Mouse (Mus musculus) stomach, postnatal 0 days (tissue): ENCODE measurements around the gene Kif26b. TPM values are rescaled to one million over a fixed set of nuclear protein-coding genes. Genes with fewer than 3 reads are reported as not detected.

Source experiments
- ATAC-seq: fragments of 200-750 bp; cut with Nextera tagmentation; 2 replicates; pipeline ENCODE4 v1.8.0; 2017; ENCODE audit not compliant: low FRiP score, low TSS enrichment
- DNase-seq: peaks from one replicate; pipeline ENCODE4 v3.0.0-alpha.2; 2016; ENCODE audit warnings: low spot score
- H3K27ac ChIP-seq: fragments of 300-500 bp; sonication (generic); replicated peaks from 2 replicates; pipeline ENCODE4 v1.5.1; 2014; ENCODE audit warnings: mild to moderate bottlenecking, control low read depth
- H3K27me3 ChIP-seq: fragments of 300-500 bp; sonication (generic); 2 replicates; pipeline ENCODE4 v1.6.1; 2014; ENCODE audit warnings: low read length; ENCODE audit not compliant: control insufficient read depth, insufficient read depth
- H3K36me3 ChIP-seq: fragments of 300-500 bp; sonication (generic); 2 replicates; pipeline ENCODE4 v1.6.1; 2014; ENCODE audit warnings: low read length, mixed read lengths; ENCODE audit not compliant: control insufficient read depth, insufficient read depth
- H3K4me1 ChIP-seq: fragments of 300-500 bp; sonication (generic); replicated peaks from 2 replicates; pipeline ENCODE4 v1.6.1; 2014; ENCODE audit warnings: antibody characterized with exemption; ENCODE audit not compliant: control insufficient read depth, insufficient read depth
- H3K4me2 ChIP-seq: fragments of 300-500 bp; sonication (generic); replicated peaks from 2 replicates; pipeline ENCODE4 v1.6.1; 2014; ENCODE audit warnings: low read depth, mild to moderate bottlenecking, control low read depth, moderate library complexity
- H3K4me3 ChIP-seq: fragments of 300-500 bp; sonication (generic); 2 replicates; pipeline ENCODE4 v1.5.1; 2014; ENCODE audit warnings: low read depth, low read length, control low read depth
- H3K9ac ChIP-seq: fragments of 300-500 bp; sonication (generic); 2 replicates; pipeline ENCODE4 v1.6.1; 2014; ENCODE audit warnings: mild to moderate bottlenecking, low read length, control low read depth, mixed read lengths
- H3K9me3 ChIP-seq: fragments of 300-500 bp; sonication (generic); 2 replicates; pipeline ENCODE4 v1.6.1; 2016; ENCODE audit warnings: low read length; ENCODE audit not compliant: control insufficient read depth
- CTCF ChIP-seq: IDR thresholded peaks from 2 replicates; pipeline ENCODE4 v1.5.1; 2016; ENCODE audit warnings: antibody characterized with exemption, low read depth, mild to moderate bottlenecking, moderate library complexity
- EP300 ChIP-seq: optimal IDR thresholded peaks from 2 replicates; pipeline ENCODE3; 2016; ENCODE audit warnings: antibody characterized with exemption
- WGBS: fragments of 180-500 bp; shearing (Covaris S2); extraction: QIAGEN DNeasy Blood & Tissue Kit; methylation state at CpG from one replicate; pipeline ENCODE4 v1.1.7; 2014; 5-methylcytosine and 5-hydroxymethylcytosine counted together
- polyA plus RNA-seq: library from polyadenylated mRNA; unstranded; fragments of >200 nt; fragmentation: Nextera tagmentation; extraction: Ambion mirVana; gene quantifications from 2 replicates; pipeline ENCODE4 v1.2.1, GENCODE M21; 2015

The Kif26b gene
- polyA plus RNA-seq, 1 experiment from 2014 or later: 0.69 TPM

DNA sequence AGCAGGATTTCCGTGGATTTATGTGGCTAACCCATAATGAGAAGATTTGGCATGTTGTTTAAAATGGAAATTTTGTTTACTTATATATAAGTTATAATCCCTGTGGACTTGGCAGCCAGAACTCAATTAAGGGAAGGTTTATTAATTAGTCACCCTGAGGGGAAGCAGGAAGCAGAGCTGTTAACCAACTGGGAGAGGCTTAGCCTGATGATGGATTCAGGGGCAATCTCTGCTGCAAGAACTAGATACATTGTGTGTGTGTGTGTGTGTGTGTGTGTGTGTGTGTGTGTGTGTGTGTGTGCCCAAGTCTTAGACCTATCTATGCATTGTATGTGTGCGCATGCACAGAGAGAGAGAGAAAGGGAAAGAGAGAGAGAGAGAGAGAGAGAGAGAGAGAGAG lies 348.0 kb downstream of the Kif26b start:
- H3K27me3 ChIP-seq: no peaks in the 10 kb centered on the region
- H3K9me3 ChIP-seq: no peaks in the 10 kb centered on the region
- DNase-seq: no peak
- no peak for ATAC-seq
- H3K9ac ChIP-seq: no peak overlapping the region
- WGBS: 64% methylated on average over 2 of the region's 2 CpGs
- H3K27ac ChIP-seq: no peak overlapping the region
- TF ChIP-seq CTCF (no peak), EP300 (no peak)
- no peak overlapping the region for H3K4me2 ChIP-seq
- H3K4me1 ChIP-seq: no peaks in the 10 kb centered on the region
- no peak overlapping the region for H3K4me3 ChIP-seq
- H3K36me3 ChIP-seq: no peaks in the 10 kb centered on the region

- H3K27ac ChIP-seq: no peak overlapping the region
- H3K4me1 ChIP-seq: no peaks in the 10 kb centered on the region
- H3K9me3 ChIP-seq: no peaks in the 10 kb centered on the region
- H3K4me2 ChIP-seq: no peak overlapping the region
- TF ChIP-seq EP300: no peak
- no peaks in the 10 kb centered on the region for H3K27me3 ChIP-seq
- DNase-seq (no peak), ATAC-seq (no peak)
- WGBS: 84% methylated on average over 1 of the region's 1 CpGs
- H3K36me3 ChIP-seq: no peaks in the 10 kb centered on the region
- H3K9ac ChIP-seq: no peak overlapping the region
- no peak overlapping the region for H3K4me3 ChIP-seq
These were observed 349.8 kb downstream of the Kif26b start for GRCm38 (mm10) chr1:178878676-178879075.

- TF ChIP-seq EP300 (no peak), CTCF (no peak)
- Histone ChIP-seq H3K36me3 (no peaks in the 10 kb centered on the region), H3K27ac (no peak overlapping the region), H3K27me3 (no peaks in the 10 kb centered on the region), H3K9ac (no peak overlapping the region), H3K4me2 (no peak overlapping the region), H3K9me3 (no peaks in the 10 kb centered on the region), H3K4me3 (no peak overlapping the region), H3K4me1 (no peaks in the 10 kb centered on the region)
- ATAC-seq (no peak), DNase-seq (no peak)
- WGBS: 79% methylated on average over 7 of the region's 7 CpGs
These were observed 352.0 kb downstream of the Kif26b start for GRCm38 (mm10) chr1:178880905-178881304.

- Histone ChIP-seq H3K27ac (no peak overlapping the region), H3K27me3 (no peaks in the 10 kb centered on the region), H3K9me3 (no peaks in the 10 kb centered on the region), H3K9ac (no peak overlapping the region), H3K4me2 (no peak overlapping the region), H3K4me3 (no peak overlapping the region), H3K36me3 (no peaks in the 10 kb centered on the region), H3K4me1 (no peaks in the 10 kb centered on the region)
- TF ChIP-seq EP300 (no peak), CTCF (no peak)
- ATAC-seq (no peak), DNase-seq (no peak)
- 69% methylated on average over 5 of the region's 5 CpGs for WGBS
These were observed 357.7 kb downstream of the Kif26b start for GRCm38 (mm10) chr1:178886671-178887070.

- Histone ChIP-seq H3K9ac (no peak overlapping the region), H3K4me1 (no peaks in the 10 kb centered on the region)
- TF ChIP-seq CTCF (no peak), EP300 (no peak)
These were observed 363.5 kb downstream of the Kif26b start for GRCm38 (mm10) chr1:178892376-178892775.

GRCm38 (mm10) chr1:178893229-178894080 lies 364.5 kb downstream of the Kif26b start:
- no peak for ATAC-seq
- 89% methylated on average over 11 of the region's 11 CpGs for WGBS

More at GRCm38 (mm10) chr1:178892376-178892775, 363.5 kb downstream of the Kif26b start:
- DNase-seq (no peak), ATAC-seq (no peak)
- 91% methylated on average over 6 of the region's 6 CpGs for WGBS
- Histone ChIP-seq H3K27ac (no peak overlapping the region), H3K9me3 (no peaks in the 10 kb centered on the region), H3K36me3 (no peaks in the 10 kb centered on the region), H3K4me2 (no peak overlapping the region), H3K27me3 (no peaks in the 10 kb centered on the region), H3K4me3 (no peak overlapping the region)

More at GRCm38 (mm10) chr1:178893229-178894080, 364.5 kb downstream of the Kif26b start:
- Histone ChIP-seq H3K4me2 (no peak overlapping the region), H3K27ac (no peak overlapping the region), H3K36me3 (no peaks in the 10 kb centered on the region), H3K9ac (no peak overlapping the region), H3K9me3 (no peaks in the 10 kb centered on the region), H3K4me1 (no peaks in the 10 kb centered on the region), H3K27me3 (no peaks in the 10 kb centered on the region), H3K4me3 (no peak overlapping the region)
- TF ChIP-seq CTCF: no peak
- TF ChIP-seq EP300: no peak
- no peak for DNase-seq
